Comparison of ENCODE assay signal across 11 mouse cellular contexts in the genomic region with DNA sequence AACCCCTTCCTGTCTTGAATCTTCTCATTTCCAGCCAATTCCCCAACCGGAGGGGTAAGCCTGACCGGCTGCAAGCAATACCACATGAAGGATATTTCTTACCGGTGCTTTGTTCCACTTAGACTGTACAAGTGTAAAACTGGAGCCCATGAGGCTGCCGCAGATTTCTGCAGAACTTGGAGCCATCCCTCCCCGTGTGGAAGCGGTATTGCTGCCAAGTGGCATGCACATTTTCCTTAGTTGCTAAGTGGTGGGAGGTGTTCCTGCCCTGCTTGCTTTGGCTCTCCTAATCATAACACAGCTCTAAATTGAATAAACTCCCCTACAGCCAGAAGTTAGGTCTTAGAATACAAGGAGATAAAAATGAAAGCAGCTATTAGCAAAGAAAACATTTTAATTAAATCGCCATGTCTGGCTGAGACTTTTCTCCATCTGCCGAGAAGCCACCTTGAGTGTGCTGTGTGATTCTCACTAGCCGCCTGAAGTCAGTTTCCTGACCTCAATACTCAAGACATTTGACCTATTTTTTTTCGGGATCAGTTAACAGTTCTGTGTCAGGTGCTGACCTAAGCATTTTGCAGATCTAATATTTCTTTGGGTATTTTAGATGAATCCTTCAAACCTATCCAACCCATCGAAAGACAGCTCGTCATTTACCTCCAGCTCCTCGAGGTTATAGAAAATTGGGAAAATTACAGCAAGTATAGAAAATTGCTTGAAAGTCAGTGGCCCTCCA.
A peak's percentile ranks its signal among the peaks of the same experiment; 100 is the strongest.
DNase-seq lines count a peak whose midpoint lies in the region.
"Had no signal": no experiment of that assay in that cellular context is flagged by ENCODE, and none has a peak within 500 bp of the region (broad histone marks: within the 10 kb centered on the region; RNA-seq: fewer than 3 reads in every experiment).

No protein-coding gene starts in this region.

- DNase-seq in cerebellum, postnatal 10 days = peak; percentile 48 to 52
- DNase-seq in cerebellum, adult 18-20 months = no peak
- DNase-seq in layer of hippocampus, adult 11-12 months (ENCODE audit: low spot score) = peak; percentile 52
- DNase-seq in layer of hippocampus, adult 9-10 months (ENCODE audit: low spot score) = no peak
- peak; percentile 35 to 54 for DNase-seq in frontal cortex, postnatal 10 days (ENCODE audit: low spot score in 2 of 2)
- DNase-seq in lung, postnatal 10 days = peak; percentile 56
- no peak for DNase-seq in kidney, adult 11 months
- DNase-seq in testis, postnatal 10 days (ENCODE audit: low spot score) = no peak
- DNase-seq: cerebellum, adult 11-12 months; gastrocnemius, postnatal 14 days; kidney, postnatal 10 days had no signal

Comparison
In these comparisons a context has a peak if more than half of its experiments do, and no peak if none do; other contexts are left out.
1. DNase-seq: peak in cerebellum, postnatal 10 days (2 of 2), layer of hippocampus, adult 11-12 months (single experiment), frontal cortex, postnatal 10 days (2 of 2) and lung, postnatal 10 days (single experiment); none in cerebellum, adult 18-20 months (0 of 2), layer of hippocampus, adult 9-10 months (single experiment), kidney, adult 11 months (single experiment) and testis, postnatal 10 days (single experiment).